Mouse (Mus musculus) CH12.LX (cell line): ENCODE data around the gene Ankrd10. TPM values are rescaled to one million over a fixed set of nuclear protein-coding genes. Genes with fewer than 3 reads are reported as not detected.
"Not testable (repeated sequence)": the region's sequence is repeated elsewhere in the genome, so short reads cannot be mapped to it uniquely, and the experiment has no call there.

Experiments used
- DNase-seq: peaks from one replicate; pipeline ENCODE4 v3.0.0-alpha.2; 2013; ENCODE audit errors: extremely low read depth
- H3K27ac ChIP-seq: 2 replicates; pipeline ENCODE4 v1.5.1; 2012; ENCODE audit warnings: low read depth, mild to moderate bottlenecking, control low read depth, moderate library complexity; ENCODE audit not compliant: insufficient read depth
- H3K27me3 ChIP-seq: replicated peaks from 2 replicates; pipeline ENCODE3; 2012; ENCODE audit warnings: inconsistent platforms
- H3K36me3 ChIP-seq, 2 experiments: replicated peaks in 1 of 2; 2 replicates each; pipeline versions ENCODE3 to v1.6.1; 2012; ENCODE audit warnings: inconsistent platforms in 1 of 2, low read length in 1 of 2, mild to moderate bottlenecking in 1 of 2, mixed read lengths in 1 of 2, moderate library complexity in 1 of 2; ENCODE audit not compliant: control insufficient read depth in 1 of 2, insufficient read depth in 1 of 2
- H3K4me1 ChIP-seq, 2 experiments: 2 replicates each; pipeline ENCODE4 v1.6.1; 2012; ENCODE audit warnings: inconsistent platforms in 1 of 2, moderate library complexity in 1 of 2; ENCODE audit not compliant: insufficient read depth in 2 of 2, control insufficient read depth in 1 of 2
- H3K4me2 ChIP-seq: 2 replicates; pipeline ENCODE4 v1.6.1; 2012; ENCODE audit warnings: low read depth, mild to moderate bottlenecking, control low read depth; ENCODE audit not compliant: poor library complexity, insufficient read depth, severe bottlenecking
- H3K4me3 ChIP-seq, 3 experiments: fragments of 150-350 bp in 1 of 3; sonication (generic) in 1 of 3; replicated peaks in 1 of 3; 2 replicates each; pipeline versions ENCODE3 to v1.5.1; 2011 to 2012; ENCODE audit warnings: low read depth in 2 of 3, low read length in 2 of 3, mild to moderate bottlenecking in 2 of 3, moderate library complexity in 2 of 3, control low read depth in 1 of 3, improper control_type of control experiment in 1 of 3, inconsistent platforms in 1 of 3, mixed read lengths in 1 of 3; ENCODE audit not compliant: poor library complexity in 1 of 3
- H3K79me2 ChIP-seq: replicated peaks from 2 replicates; pipeline ENCODE4 v1.6.1; 2012; ENCODE audit warnings: mild to moderate bottlenecking, moderate library complexity; ENCODE audit not compliant: control insufficient read depth, poor library complexity, insufficient read depth, severe bottlenecking; ENCODE audit errors: extremely low read depth
- H3K9ac ChIP-seq: 2 replicates; pipeline ENCODE4 v1.6.1; 2012; ENCODE audit warnings: low read depth, mild to moderate bottlenecking, control low read depth, moderate library complexity; ENCODE audit not compliant: insufficient read depth
- H3K9me3 ChIP-seq: replicated peaks from 2 replicates; pipeline ENCODE3; 2012; ENCODE audit warnings: low read length, inconsistent platforms, mixed read lengths
- E2F4 ChIP-seq: IDR thresholded peaks from 2 replicates; pipeline ENCODE4 v1.6.1; 2011; ENCODE audit warnings: low read depth, low read length, improper control_type of control experiment; ENCODE audit not compliant: insufficient replicate concordance
- ELF1 ChIP-seq: IDR thresholded peaks from 2 replicates; pipeline ENCODE4 v1.6.1; 2014; ENCODE audit warnings: low read depth, mild to moderate bottlenecking, inconsistent platforms, low read length, improper control_type of control experiment
- EP300 ChIP-seq: IDR thresholded peaks from 2 replicates; pipeline ENCODE4 v1.6.1; 2011; ENCODE audit warnings: low read length, improper control_type of control experiment
- ETS1 ChIP-seq: conservative IDR thresholded peaks from 2 replicates; pipeline ENCODE4 v1.6.1; 2012; ENCODE audit warnings: low read depth, mild to moderate bottlenecking, inconsistent platforms, low read length, improper control_type of control experiment, moderate library complexity
- GABPA ChIP-seq: IDR thresholded peaks from 2 replicates; pipeline ENCODE4 v1.6.1; 2012; ENCODE audit warnings: low read depth, low read length, improper control_type of control experiment, inconsistent platforms; ENCODE audit not compliant: insufficient replicate concordance
- HCFC1 ChIP-seq: IDR thresholded peaks from 2 replicates; pipeline ENCODE4 v1.6.1; 2012; ENCODE audit warnings: low read depth, mild to moderate bottlenecking, inconsistent platforms, low read length, improper control_type of control experiment
- KAT2A ChIP-seq: IDR thresholded peaks from 2 replicates; pipeline ENCODE4 v1.6.1; 2012; ENCODE audit warnings: low read length, improper control_type of control experiment, inconsistent platforms; ENCODE audit not compliant: insufficient replicate concordance
- MAFK ChIP-seq: IDR thresholded peaks from 2 replicates; pipeline ENCODE4 v1.6.1; 2011; ENCODE audit warnings: low read length, improper control_type of control experiment; ENCODE audit not compliant: insufficient replicate concordance
- MXI1 ChIP-seq: IDR thresholded peaks from 2 replicates; pipeline ENCODE4 v1.6.1; 2011; ENCODE audit warnings: mild to moderate bottlenecking, low read depth, low read length, improper control_type of control experiment
- PAX5 ChIP-seq: IDR thresholded peaks from 2 replicates; pipeline ENCODE4 v1.6.1; 2012; ENCODE audit warnings: low read length, inconsistent platforms, mixed read lengths
- POLR2AphosphoS2 ChIP-seq: IDR thresholded peaks from 2 replicates; pipeline ENCODE4 v1.6.1; 2011; ENCODE audit warnings: low read depth, low read length, improper control_type of control experiment
- RAD21 ChIP-seq: IDR thresholded peaks from 2 replicates; pipeline ENCODE4 v1.6.1; 2011; ENCODE audit warnings: low read depth, mild to moderate bottlenecking, low read length, improper control_type of control experiment, moderate library complexity
- SIN3A ChIP-seq: IDR thresholded peaks from 2 replicates; pipeline ENCODE4 v1.6.1; 2012; ENCODE audit warnings: low read length, improper control_type of control experiment, inconsistent platforms
- SMC3 ChIP-seq: IDR thresholded peaks from 2 replicates; pipeline ENCODE4 v1.6.1; 2011; ENCODE audit warnings: low read depth, low read length, improper control_type of control experiment
- USF1 ChIP-seq: IDR thresholded peaks from 2 replicates; pipeline ENCODE4 v1.6.1; 2014; ENCODE audit warnings: low read depth, mild to moderate bottlenecking, inconsistent platforms, low read length, improper control_type of control experiment
- ZNF384 ChIP-seq: IDR thresholded peaks from 2 replicates; pipeline ENCODE4 v1.6.1; 2012; ENCODE audit warnings: low read depth, low read length, improper control_type of control experiment, inconsistent platforms
- dilution Hi-C: fragments of 300-500 bp; cut with MboI; formaldehyde crosslinking; loops from 2 replicates; pipeline ENCODE4 v1.14.3; 2020; ENCODE audit warnings: low sequenced_read_pairs; ENCODE audit not compliant: extremely low pct_unique_long_range_greater_than_20kb, extremely low pct_ligation_motif_present
- in situ Hi-C: fragments of 300-500 bp; cut with MboI; formaldehyde crosslinking; loops from 3 replicates; pipeline ENCODE4 v1.14.3; 2019; ENCODE audit warnings: low sequenced_read_pairs, low pct_ligation_motif_present, low pct_unique_long_range_greater_than_20kb, mixed read lengths
- polyA plus RNA-seq: library from polyadenylated mRNA; unstranded; fragments of >175 nt; gene quantifications from 2 replicates; pipeline ENCODE4 v1.2.1, GENCODE M21; 2012; ENCODE audit warnings: low read depth; ENCODE audit not compliant: insufficient read length
- total RNA-seq, 2 experiments: library from RNA; depleted of rRNA; stranded (reverse); fragments of 300-350 nt in 1 of 2; fragments of >200 nt in 1 of 2; gene quantifications; 2 replicates each; pipeline ENCODE4 v1.2.3; 2012 to 2014

The Ankrd10 gene
- total and polyA plus RNA-seq, 3 experiments = 36.9 to 46.9 (median 39.0) TPM

DNA sequence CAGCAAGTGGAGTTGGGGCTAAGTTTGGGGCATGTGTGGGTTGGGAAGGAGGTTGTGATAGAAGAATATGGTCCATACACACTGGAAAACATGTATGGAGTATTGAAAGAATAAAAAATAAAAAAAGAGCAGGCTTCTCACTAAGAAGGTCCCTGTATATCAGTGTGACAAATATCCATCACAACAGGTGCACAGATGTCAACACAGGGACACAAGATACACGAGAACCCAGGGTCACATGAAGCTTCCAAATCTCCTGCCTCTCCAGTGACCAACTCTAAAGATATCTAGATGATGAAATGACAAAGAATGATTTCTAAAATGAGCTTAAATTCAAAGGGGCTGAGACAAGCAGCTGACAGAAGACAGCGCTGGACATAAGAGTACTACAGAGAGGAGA, 32.8 kb upstream of the Ankrd10 start:
- H3K27ac ChIP-seq = no peak overlapping the region
- H3K4me2 ChIP-seq = no peak overlapping the region
- no peak for DNase-seq
- H3K9me3 ChIP-seq = no peaks in the 10 kb centered on the region
- in situ Hi-C loops = no loop called here
- dilution Hi-C loops = no loop called here
- TF ChIP-seq PAX5 (no peak), RAD21 (no peak), USF1 (no peak), SIN3A (no peak), MXI1 (no peak), POLR2AphosphoS2 (no peak), SMC3 (no peak), HCFC1 (no peak), ZNF384 (no peak), ELF1 (no peak), E2F4 (no peak), MAFK (no peak), KAT2A (no peak), GABPA (no peak), ETS1 (no peak), EP300 (no peak)
- TF ChIP-seq, all 38 proteins: peak for 0
- H3K4me3 ChIP-seq = no peak overlapping the region
- no peaks in the 10 kb centered on the region for H3K36me3 ChIP-seq
- no peaks in the 10 kb centered on the region for H3K79me2 ChIP-seq
- no peak overlapping the region for H3K9ac ChIP-seq
- 0 out of 4 replicates have a peak, but pooled peaks cover 0 to 4% of the 10 kb centered on the region in 2 experiments for H3K4me1 ChIP-seq
- H3K27me3 ChIP-seq = peaks cover 60% of the 10 kb centered on the region

DNA sequence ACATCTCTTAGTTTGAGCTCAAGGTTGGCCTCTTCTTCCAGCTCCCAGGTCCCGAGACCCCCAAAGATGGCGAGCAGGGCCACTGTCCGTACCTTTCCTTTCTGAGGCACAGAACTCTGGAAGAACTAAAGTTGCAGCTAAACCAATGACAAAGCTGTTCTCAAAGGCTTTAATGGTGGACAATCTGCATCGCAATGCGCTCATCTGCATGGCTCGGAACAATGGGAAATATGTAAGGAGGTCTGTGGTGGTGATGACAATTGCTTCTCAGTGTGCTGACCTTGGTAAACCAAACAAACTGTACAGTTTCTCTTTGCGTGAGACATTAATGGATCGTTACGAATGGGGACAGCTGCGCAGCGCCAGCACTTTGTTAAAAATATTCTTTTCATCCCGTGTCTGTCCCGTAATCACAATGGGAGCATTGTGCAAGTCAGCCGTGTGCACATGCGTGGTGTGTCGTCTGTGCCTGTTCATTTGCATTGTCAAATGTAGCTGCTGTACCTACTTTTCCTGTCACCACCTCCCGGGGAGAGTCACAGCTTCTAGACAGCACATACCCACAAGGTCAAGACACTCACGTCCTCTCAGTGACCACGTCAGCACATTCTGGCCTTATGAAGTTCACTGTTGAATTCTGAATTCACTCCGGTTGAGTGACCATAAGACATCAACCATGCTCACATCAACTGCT, 30.6 kb upstream of the Ankrd10 start:
- DNase-seq, H3K4me1 ChIP-seq, H3K27ac ChIP-seq, in situ Hi-C loops, H3K4me2 ChIP-seq, H3K4me3 ChIP-seq, H3K79me2 ChIP-seq, H3K36me3 ChIP-seq, H3K9ac ChIP-seq, H3K9me3 ChIP-seq, dilution Hi-C loops: not testable (repeated sequence)
- peaks cover 57% of the 10 kb centered on the region for H3K27me3 ChIP-seq
